Mouse (Mus musculus): ENCODE data around the gene Ccnb3.
"Not testable (repeated sequence)": the region's sequence is repeated elsewhere in the genome, so short reads cannot be mapped to it uniquely, and the experiment has no call there.

Ccnb3 gene

DNA sequence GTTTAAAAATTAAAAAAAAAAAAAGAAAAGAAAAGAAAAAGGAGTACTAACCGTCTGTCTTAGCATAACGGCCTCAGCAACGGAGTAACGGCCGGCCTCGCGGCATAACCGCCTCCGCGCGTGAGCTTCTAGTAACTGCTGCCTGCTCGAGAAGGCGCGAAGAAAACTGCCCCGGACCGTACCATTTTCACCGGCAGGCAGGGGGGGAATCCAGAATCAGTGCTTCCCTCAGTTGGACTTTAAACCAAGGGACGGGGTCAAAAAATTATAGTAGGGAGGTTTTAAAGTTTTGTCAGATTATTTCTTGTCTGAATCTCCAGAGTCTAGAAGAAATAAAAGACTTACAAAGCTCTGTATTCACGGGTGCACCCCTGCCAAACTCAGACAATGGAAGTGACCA lies at the start of gene Ccnb3:
Ccnb3 (minus strand) TSS at position 101 of the 400 bp plus-strand sequence.
- DNase-seq = no peak

DNA sequence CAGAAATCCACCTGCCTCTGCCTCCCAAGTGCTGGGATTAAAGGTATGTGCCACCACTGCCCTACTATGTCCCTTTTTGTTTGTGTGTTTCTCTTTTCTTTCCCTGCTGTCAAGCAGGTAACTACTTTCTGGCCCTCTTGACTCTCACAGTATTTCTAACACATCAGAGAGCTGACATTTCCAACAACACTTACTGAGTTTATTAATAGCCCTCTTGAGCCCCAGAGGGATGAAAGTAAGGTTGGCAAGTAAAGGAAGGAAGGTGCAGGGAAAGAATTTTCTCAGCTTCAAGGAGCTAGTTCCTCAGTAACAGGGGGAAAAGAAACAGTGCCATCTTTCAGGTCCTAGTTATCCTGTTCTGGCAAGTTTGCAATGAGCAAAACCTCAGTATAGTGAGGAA lies 48.9 kb upstream of the Ccnb3 start:
- no peak for DNase-seq

DNA sequence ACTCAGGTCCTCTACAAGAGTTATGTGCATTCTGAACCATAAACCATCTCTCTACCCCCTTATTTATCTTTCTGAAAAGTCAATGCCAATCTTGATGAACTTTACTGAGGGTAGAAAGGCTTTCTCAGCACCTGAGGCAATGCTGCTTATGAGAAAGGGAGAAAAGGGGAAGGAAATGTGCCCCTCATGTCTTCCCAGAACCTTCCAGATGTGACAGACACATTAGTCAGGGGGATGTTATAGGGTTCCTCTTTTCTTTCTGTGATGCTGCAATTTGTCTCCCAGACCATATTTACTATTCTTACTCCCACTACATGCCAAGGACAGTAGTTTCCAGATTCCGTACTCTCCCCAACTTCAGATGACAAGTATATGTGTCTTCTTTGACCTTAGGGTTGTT lies 44.5 kb upstream of the Ccnb3 start:
- DNase-seq = no peak

- DNase-seq = no peak
Measured at GRCm38 (mm10) chrX:7079820-7080429, 38.5 kb upstream of the Ccnb3 start.

- DNase-seq = no peak
Measured at GRCm38 (mm10) chrX:7068002-7068401, 26.6 kb upstream of the Ccnb3 start.

DNA sequence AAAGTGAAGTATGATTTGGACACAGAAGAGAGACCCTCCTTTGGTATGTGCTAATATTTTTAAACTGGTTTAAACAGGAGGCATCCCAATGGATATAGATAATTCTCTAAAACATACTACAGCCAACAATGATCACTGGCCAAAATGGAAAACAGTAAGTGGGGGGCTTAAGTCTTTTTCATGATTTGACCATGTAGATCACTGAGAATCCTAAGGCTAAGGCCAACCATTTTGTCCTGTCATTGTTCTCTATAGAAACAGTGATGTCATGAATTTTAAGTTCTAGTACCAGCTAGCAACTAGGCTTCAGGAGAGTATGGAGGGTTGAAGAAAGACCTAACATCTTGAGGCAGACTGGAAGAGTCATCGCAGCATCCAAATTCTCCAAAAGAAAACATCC lies 25.8 kb upstream of the Ccnb3 start, which contains the start of gene Akap4:
Akap4 (plus strand) TSS at position 301 of the 400 bp plus-strand sequence.
- no peak for DNase-seq

DNA sequence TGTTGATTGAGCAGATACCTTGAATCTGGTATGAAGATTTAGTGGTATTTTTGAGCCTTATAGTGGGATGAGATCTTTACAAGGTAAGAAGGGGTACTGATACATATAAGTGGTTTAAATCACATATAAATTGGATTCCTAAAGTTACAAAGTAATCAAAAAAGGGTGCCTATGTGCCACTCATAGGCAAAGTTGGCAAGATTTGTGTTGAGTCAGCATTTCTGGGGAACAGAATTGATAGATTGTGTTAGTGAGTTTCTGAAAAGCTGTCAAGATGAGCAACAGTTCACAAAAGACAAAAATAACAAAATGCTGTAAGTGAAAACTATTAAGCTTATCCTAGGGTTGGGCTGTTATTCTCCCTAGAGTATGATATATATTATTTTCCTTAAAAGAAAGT lies 22.7 kb upstream of the Ccnb3 start:
- no peak for DNase-seq

- DNase-seq = no peak
Measured at GRCm38 (mm10) chrX:7057634-7058033, 16.2 kb upstream of the Ccnb3 start.

DNA sequence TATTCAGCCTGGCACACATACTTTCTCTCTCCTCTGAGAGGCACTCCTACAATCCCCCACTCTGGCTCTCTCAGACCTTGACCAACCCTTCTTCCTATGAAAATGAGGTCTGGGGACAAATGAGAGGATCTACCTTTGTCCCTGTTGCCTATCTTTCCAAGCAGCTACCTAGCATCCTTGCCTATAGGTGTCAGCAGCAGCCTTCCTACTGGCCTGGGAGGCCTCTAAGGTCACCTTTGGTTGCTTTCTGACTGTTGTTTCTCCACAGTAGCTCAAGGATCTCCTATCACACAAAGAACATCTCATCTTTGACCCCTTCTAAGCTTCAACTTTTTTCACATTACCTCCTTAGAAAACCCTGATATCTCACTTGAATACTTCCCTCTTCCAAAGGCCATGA lies 15.6 kb upstream of the Ccnb3 start:
- no peak for DNase-seq

DNA sequence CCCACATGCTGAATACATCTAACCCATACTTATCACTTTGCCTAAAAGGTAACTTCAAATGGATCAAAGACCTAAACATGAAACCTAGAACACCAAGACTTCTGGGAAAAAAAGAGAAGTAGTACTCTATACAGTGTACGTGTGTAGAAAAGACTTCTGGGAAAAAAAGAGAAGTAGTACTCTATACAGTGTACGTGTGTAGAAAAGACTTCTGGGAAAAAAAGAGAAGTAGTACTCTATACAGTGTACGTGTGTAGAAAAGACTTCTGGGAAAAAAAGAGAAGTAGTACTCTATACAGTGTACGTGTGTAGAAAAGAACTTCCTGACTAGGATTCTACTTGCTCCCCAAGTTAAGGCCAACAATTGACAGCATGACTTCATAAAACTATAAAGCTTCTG lies 57.5 kb downstream of the Ccnb3 start:
- DNase-seq = not testable (repeated sequence)

DNA sequence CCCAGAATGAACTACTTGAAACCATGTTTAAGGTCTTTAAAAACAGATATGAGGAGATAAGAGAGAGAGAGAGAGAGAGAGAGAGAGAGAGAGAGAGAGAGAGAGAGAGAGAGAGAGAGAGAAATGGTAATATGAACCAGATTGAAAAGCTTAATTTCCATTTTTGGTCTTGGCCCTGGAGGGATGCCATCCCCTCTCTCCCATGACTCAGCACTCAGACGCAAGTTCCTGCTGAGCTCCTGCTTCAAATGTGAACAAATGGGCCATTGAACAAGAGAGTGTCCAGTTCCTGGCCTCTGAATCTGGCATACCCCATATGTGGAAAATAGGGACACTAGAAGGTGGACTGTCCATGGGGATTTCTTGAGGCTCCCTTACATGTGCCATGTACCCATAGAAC lies 69.5 kb downstream of the Ccnb3 start:
- no peak for DNase-seq

DNA sequence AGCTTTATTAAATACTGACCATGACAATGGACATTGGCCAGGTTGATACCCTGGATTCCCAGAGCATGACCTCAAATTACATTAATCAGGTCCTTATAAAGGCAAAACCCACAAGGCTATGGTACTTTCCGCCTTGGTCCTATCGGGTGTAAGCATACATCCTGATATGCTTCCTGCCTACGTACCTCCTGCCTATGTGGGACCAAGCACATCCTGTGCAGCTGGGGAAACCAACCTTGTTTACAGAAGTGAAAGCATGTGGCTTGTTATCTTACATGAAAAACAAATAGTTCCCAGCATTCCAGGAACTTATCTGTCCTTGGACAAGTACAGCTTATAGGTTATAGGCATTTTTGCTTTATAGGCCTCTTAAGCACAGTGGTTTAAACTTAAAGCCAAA lies 72.8 kb downstream of the Ccnb3 start:
- DNase-seq = no peak
